Mouse (Mus musculus): ENCODE measurements around the gene Nostrin. TPM values are rescaled to one million over a fixed set of nuclear protein-coding genes. Genes with fewer than 3 reads are reported as not detected.
A peak's percentile ranks its signal among the peaks of the same experiment; 100 is the strongest.

The Nostrin gene
- total RNA-seq, 2 experiments from 2014 or later, result 11.0 to 13.0 TPM

GRCm38 (mm10) chr2:69205185-69205584 lies 69.6 kb downstream of the Nostrin start:
- DNase-seq, result no peak

GRCm38 (mm10) chr2:69205791-69206351 lies 70.3 kb downstream of the Nostrin start, which contains the start of gene Spc25:
TSS of gene Spc25 (minus strand) at chr2:69206194.
- peak; percentile 93 for DNase-seq

- DNase-seq, result no peak
Measured at GRCm38 (mm10) chr2:69206523-69206922, 70.9 kb downstream of the Nostrin start.

GRCm38 (mm10) chr2:69209684-69210083 lies 74.1 kb downstream of the Nostrin start:
- no peak for DNase-seq

GRCm38 (mm10) chr2:69210773-69211172 lies 75.2 kb downstream of the Nostrin start, which contains the start of gene G6pc2:
TSS of gene G6pc2 (plus strand) at chr2:69211073.
- DNase-seq, result no peak

GRCm38 (mm10) chr2:69212652-69213051 lies 77.1 kb downstream of the Nostrin start:
- DNase-seq, result no peak

GRCm38 (mm10) chr2:69215242-69215641 lies 79.6 kb downstream of the Nostrin start:
- DNase-seq, result no peak

- DNase-seq, result no peak
Measured at GRCm38 (mm10) chr2:69221868-69222416, 86.3 kb downstream of the Nostrin start.

- DNase-seq, result no peak
Measured at GRCm38 (mm10) chr2:69222815-69223214, 87.2 kb downstream of the Nostrin start.

GRCm38 (mm10) chr2:69224724-69225123 lies 89.1 kb downstream of the Nostrin start:
- no peak for DNase-seq

GRCm38 (mm10) chr2:69226876-69227275 lies 91.3 kb downstream of the Nostrin start:
- no peak for DNase-seq

- DNase-seq, result no peak
Measured at GRCm38 (mm10) chr2:69228635-69229034, 93.0 kb downstream of the Nostrin start.

GRCm38 (mm10) chr2:69230137-69230536 lies 94.5 kb downstream of the Nostrin start:
- DNase-seq, result no peak

- DNase-seq, result no peak
Measured at GRCm38 (mm10) chr2:69232101-69232500, 96.5 kb downstream of the Nostrin start.

- DNase-seq, result no peak
Measured at GRCm38 (mm10) chr2:69234976-69235678, 99.5 kb downstream of the Nostrin start.

Other genes with a start within 250 kb of the Nostrin start
- 10 to 100 TPM; 50.1 to 52.5 TPM for gene Spc25, start 70.4 kb downstream of the Nostrin start, total RNA-seq (2021)
- gene G6pc2, start 75.3 kb downstream of the Nostrin start, total RNA-seq (2021), result not detected
- gene Abcb11, start 206.8 kb downstream of the Nostrin start, total RNA-seq (2021), result not detected
- under 1 TPM; 0.16 to 0.17 TPM for gene Dhrs9, start 244.6 kb downstream of the Nostrin start, total RNA-seq (2021)